Mouse (Mus musculus) stomach, postnatal 0 days (tissue): ENCODE data around the gene Hoxb6.

Experiments used
- CTCF ChIP-seq: IDR thresholded peaks from 2 replicates; pipeline ENCODE4 v1.5.1; 2016; ENCODE audit warnings: antibody characterized with exemption, low read depth, mild to moderate bottlenecking, moderate library complexity
- EP300 ChIP-seq: optimal IDR thresholded peaks from 2 replicates; pipeline ENCODE3; 2016; ENCODE audit warnings: antibody characterized with exemption

GRCm38 (mm10) chr11:96348988-96349387 lies 56.7 kb downstream of the Hoxb6 start:
- TF ChIP-seq CTCF (no peak), EP300 (no peak)
